Mouse (Mus musculus) adrenal gland, postnatal 25 days (tissue): Measurements from ENCODE around the gene Megf9. TPM values are rescaled to one million over a fixed set of nuclear protein-coding genes. Genes with fewer than 3 reads are reported as not detected.

ENCODE experiments used
- DNase-seq: peaks from one replicate; pipeline ENCODE4 v3.0.0; 2021; ENCODE audit warnings: mixed read lengths
- long read RNA-seq: library from polyadenylated mRNA; stranded (forward); transcript quantifications from one replicate; pipeline ENCODE4 v2.0.0, GENCODE M21; 2021
- total RNA-seq: library from RNA; stranded (reverse); gene quantifications from 2 replicates; pipeline ENCODE4 v1.2.3, GENCODE M21; 2021

Gene Megf9
- 25.4 and 43.8 TPM in 2 replicates for total RNA-seq
- long read RNA-seq, partial matches to known transcripts, result 0 of 1 reads
- long read RNA-seq, other reads (novel, unspliced or antisense), result 1 of 1 reads

DNA sequence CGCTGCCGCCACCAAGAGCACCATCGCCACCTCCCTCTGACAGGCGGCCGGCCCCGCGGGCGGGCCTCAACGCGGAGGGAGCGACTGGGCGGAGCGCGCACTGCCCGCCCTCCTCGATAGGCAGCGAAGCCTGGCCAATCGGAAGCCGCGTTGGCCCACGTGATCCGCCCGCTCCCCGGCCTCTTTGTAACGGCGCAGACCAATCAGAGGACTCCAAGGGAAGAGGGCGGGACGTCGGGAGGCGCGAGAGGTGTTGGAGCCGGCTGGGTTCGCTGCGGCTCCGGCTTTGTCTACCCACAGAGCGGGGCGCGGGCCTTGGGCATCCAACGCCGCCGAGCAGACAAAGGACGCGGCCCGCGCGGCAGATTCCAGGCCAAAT lies at the start of gene Megf9:
Gene Megf9, minus strand, starts transcription at position 105 of the 379 bp plus-strand sequence.
- DNase-seq, result peak; percentile 98

DNA sequence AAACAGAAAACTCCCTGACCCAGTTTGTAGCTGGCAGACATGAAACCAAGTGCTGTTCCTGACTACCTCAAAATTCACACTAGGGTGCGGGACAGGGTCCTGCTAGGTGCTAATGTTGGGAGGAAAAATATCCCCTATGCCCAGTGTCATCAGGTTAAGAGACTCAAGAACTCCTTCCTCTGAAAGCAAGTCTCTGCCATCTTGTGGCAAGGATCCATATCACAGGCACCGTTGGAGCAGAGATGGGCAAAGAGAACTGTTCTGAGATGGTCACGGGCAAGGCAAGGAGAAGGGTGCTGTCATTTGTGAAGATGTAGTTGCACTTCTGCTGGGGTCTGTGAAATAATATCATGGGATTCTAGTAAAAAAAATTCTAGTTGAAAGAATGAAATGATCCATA lies 44.9 kb upstream of the Megf9 start:
- DNase-seq, result peak; percentile 40

DNA sequence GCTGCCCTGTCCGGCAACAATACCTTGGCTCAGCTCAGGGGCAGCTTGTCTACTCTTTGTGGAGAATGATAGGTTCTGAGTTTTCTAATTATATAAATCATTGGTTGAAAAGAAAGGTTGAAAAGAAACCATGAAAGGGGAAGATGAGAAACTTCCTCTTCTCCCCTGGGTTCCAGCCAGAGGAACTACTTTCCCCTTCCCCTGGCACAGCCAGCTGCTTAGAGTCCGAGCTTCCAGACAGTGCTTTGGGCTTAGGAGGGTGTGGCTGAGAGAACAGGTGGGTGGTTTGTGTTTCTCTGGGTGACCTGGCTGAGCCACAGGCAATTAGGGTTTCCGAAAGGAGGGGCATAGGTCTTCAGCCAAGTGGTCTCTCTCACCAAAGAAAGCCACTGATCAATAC lies 43.5 kb upstream of the Megf9 start:
- DNase-seq, result no peak

DNA sequence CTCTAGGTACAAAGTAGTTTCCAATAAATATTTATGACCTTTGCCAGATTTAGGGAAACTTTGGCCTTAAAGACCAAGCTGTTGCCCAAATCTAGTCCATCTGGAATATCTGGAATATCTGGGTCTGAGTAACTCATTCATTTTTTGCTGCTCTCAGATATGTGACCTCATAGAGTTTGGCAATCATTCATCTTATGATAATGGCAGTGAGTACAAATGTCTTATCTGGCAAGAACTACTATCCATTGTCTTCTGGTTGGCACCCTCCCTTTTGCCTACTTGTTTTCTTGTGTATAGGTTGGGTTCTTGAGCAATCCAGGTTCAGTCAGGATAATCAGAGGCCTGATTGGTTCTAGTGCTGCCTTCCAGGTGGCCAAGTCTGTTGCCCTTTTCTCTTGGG lies 41.3 kb upstream of the Megf9 start:
- no peak for DNase-seq

DNA sequence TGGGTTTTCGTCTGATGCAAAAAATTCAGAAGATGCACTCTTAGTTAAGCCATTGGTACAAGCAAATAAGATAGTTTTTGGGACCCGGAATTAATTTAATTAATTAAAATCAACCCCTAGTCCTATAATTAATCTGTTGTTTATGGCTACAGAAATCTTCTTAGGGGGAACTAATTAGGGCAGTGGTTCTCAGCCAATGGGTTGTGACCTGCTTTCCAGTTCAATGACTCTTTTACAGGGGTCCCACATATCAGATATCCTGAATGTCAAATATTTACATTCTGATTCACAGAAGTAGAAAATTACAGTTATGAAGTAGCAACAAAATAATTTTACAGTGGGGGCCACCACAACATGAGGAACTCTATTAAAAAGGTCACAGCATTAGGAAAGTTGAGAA lies 39.1 kb upstream of the Megf9 start:
- DNase-seq, result no peak

DNA sequence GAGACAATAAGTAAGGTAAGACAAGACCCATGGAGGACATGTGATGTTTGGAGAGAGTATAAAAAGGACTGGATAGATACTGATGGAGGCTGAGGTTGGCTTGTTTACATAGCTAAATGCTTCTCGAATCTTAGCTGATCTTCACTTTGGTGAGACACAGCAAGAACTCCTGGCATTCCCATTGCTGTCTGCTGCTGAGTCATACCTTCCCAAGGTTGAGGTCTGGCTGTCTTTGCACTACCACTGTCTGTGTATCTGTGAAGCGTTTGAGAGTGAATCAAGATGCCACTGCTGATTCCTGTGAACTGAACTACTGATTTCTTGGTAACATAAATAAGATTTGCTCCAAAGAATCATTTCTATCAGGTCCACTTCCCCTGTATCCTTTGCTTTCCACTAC lies 19.1 kb upstream of the Megf9 start:
- peak; percentile 29 for DNase-seq

DNA sequence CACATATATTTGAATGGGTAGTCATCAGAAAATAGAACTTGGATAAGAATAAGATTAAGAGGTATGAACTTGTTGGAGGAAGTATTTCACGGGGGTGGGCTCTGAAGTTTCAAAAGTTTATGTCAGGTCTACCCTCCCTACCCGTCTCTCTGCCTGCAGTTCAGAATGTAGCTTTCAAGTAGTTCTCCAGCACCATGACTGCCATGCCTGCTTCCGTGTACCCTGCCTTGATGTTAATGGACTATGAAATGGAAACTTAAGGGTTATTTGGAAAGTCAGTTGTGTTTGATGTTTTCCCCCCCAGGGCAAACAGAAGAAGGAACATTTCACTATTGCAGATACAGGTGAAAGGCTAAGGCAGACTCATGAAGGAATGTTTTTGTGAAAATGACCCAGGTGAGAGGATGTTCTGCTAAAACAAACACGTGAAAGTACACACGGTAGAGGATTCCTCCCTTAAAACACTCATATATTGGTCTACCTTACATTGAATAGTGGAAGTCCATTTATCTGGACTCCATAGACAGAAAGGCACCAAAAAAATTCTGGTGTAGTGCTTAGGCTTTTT lies 18.5 kb upstream of the Megf9 start:
- DNase-seq, result no peak

DNA sequence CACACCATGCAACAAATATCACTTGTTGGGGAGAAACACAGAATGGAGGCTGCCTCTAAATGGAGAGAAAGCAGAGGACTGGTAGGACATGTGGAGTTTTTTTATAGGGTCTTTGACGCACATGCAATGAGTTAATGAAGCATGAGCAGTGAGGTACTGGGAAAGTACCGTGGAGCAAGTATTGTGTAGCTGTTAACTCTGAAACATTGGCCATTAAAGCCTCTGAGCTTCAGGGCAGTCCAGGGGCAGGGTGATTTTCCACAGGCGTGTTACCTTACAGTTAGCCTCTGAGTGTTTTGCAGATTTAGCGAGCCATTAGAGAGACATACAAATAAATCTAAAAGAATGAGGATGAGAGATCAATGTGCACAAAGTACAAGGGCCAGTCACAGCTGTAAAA lies 17.3 kb upstream of the Megf9 start:
- no peak for DNase-seq

DNA sequence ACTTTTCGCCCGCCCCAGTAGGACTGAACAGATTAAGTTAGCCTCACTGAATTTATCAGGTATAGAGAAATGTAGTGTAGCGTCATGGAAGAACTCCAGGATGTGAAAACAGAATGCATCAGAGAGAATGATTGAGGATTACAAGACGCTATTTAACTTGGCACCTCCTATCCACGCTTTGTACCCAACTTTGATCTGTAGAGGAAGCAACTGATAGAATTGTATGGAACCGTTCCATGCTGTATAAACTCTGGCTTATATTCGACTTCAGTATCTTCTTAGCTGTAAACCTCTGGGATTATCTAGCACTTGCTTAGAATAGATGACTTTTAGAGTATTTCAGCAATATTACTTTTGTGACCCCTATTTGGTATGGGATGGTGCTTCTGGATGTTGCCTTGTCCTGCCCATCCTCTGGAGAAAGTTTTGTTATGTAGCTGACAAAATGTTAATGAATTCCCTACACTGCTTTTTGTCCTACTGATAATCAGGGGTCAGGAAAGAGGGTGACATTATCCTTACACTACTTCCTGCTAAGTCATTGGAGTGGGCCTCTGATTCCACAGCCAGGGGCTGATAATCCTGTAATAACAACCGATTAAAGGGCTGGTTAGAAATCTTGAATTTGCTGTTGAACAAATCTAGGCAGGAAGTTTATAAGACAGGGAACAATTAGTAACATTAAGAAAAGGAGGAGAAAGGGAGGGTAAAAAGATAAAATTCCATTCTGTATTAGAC lies 12.8 kb upstream of the Megf9 start:
- no peak for DNase-seq

DNA sequence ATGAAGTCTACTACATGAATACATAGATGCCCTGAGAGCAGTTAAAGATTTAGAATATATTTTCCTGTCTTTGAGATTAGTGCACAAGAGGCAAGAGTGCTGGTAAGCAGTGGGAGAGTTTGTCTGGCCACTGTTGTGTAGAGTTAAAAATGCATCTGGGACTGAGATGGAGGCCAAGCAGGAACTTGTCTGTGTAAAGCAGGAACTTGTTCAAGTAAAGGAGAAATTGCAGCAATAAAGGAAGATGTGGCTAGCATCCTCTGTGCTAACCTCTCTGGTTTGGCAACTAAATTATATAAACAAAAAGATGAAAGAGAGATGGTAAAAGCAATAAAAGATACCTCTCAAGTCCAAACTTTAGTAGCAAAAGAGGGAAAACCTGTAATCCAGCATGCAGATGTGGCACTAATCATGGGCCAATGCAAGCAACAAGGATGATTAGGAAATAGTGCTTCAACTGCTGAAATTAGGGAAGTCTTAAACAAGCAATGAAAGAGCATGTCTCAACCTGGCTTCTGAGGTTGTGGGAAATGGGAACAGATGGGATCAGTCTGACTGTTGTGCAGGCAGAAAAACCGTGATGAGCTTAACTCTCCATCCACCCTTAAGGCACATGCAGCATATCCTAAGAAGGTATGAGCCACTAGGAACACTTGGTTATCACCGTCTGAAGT lies 11.2 kb upstream of the Megf9 start:
- DNase-seq, result no peak

DNA sequence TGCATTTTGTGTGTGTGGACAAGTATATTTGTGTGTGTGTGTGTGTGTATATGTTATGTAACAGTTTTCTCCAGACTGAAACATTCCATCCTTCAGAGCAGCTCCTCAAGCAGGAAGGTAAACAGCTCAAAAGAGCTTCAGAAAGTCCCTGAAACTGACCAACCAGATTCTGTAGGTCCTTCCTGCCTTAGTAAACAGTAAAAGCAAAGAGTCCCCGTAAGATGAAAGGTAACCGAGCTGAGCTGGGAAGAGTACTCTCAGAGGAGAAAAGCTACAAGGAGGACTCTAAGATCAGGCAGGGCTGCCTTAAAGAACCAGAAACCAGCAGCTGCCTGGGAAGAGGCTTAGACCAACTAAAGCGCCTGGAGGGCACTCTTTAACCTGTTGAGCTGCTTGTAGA lies 9.6 kb upstream of the Megf9 start:
- no peak for DNase-seq

DNA sequence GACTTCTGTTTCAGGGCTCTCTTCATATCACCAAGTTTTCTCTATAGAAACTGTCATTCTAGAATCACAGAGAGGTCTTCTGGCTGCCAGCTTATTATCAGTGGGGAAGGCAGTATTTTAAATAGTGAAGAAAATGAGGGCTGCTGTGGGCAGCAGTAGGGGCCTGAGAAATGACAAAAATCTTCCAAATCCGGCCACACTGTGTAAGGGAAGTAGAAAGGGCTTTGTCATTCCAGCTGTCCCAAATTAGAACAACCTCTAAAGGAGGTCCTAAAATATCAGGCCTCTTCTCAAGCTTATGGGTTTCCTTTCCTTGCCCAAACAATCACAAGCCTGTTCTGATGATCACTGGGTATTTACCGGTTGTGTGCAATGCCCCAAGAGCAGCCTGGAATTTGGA lies 7.6 kb upstream of the Megf9 start:
- no peak for DNase-seq

DNA sequence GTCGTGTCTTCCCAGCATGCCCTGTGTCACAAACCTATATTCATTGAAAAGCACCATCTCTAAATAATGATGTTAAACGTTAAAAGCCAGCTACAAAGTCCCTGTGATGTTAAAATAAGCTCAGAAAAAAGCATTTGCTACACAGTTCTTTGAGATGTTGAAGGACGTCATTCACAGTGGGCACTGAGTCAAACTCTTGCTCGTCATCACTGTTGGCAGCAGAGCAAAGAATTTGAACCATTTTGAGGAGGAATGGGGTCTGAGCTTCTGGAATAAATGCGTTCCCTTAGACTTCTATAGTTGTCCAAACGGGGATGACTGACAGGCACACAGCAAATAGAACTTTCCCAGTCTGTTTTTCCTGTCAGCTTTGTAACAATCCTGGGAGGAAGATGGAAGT lies 5.9 kb upstream of the Megf9 start:
- DNase-seq, result peak; percentile 15

DNA sequence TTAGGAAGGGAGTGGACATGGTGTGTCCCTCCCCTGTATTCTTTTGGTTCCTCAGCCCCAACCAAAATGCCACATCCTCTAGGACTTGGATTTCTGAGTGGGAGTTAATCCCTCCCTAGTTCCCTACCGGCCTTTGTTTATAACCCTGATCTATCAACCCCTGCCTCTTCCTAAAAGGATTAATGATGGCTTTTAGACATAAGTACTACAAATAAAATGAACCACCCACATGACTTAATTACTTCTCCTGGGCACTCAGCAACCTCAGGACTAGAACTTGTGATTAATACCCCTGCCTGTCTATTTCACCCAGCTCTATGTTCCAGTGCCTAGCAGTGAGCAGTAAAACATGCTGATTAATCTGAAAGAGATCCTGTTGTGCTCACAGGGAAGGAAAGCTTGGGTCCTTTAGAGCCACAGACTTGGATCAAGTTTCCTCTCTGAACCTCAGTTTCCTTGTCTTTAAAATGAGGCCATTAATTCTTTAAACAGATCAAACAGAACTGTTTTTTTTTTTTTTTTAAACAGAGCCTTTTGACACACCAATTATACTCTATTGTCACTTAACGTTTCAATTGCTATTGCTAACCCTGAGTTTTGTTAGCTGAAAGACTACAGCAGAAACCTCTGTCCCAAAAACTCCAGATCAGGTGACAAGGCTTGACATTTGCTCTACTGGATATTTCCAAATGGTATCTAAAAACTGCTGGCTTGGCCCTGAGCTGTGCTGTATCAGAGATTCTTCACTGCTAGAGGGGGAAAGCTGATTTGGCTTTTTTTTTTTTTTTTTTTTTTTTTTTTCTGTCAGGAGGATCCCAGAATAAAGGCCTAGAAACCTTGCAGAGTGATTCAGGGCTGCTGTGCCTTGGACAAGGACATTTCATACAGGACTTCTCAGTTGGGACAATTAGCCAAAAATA lies 2.1 kb upstream of the Megf9 start:
- no peak for DNase-seq

DNA sequence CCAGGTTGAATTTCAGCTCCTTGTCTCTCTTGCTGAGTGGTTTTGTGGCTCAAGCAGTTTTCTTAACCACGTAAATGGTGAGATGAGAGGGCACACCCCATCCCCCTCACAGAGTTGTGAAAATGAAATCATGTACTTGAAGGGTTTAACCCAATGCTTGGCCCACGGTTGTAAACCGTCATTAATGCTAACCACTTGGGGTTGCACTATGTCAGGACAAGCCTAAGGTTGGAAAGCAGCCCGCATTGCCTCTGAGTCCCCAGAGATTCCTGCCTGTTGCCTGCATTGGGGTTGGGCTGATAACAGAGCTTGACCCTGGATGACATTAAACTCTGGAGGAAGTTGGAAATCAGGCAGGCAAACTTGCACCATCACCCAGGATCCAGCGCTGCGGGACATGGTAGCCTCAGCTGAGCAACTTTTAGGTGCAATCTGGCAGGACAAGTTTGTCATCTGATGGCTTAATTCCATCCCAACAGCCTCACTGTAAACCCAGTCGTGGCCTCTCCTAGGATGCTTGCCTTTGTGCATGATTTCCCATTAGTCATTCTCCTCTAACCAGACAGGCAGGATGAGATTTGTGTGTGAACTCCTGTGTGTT lies 1.0 kb upstream of the Megf9 start:
- DNase-seq, result peak; percentile 47

DNA sequence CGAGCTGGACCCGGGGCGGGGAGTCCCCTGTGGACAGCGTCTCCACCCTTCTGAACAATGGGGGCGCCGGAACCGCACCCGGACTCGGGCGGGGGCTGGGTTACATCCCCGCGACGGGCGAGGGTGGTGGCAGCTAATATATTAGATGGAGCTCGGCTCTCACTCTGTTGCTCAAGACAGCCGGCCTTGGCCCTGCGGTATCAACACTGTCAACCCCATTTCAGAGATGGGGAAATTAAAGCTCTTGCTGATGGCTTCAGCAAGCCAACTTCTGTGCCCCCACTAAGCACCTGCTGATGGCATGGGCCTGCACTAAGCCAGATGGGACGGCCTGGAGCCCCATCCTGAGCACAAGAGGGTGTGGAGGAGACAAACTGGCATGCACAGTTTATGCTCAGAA lies 494 bp upstream of the Megf9 start:
- no peak for DNase-seq

DNA sequence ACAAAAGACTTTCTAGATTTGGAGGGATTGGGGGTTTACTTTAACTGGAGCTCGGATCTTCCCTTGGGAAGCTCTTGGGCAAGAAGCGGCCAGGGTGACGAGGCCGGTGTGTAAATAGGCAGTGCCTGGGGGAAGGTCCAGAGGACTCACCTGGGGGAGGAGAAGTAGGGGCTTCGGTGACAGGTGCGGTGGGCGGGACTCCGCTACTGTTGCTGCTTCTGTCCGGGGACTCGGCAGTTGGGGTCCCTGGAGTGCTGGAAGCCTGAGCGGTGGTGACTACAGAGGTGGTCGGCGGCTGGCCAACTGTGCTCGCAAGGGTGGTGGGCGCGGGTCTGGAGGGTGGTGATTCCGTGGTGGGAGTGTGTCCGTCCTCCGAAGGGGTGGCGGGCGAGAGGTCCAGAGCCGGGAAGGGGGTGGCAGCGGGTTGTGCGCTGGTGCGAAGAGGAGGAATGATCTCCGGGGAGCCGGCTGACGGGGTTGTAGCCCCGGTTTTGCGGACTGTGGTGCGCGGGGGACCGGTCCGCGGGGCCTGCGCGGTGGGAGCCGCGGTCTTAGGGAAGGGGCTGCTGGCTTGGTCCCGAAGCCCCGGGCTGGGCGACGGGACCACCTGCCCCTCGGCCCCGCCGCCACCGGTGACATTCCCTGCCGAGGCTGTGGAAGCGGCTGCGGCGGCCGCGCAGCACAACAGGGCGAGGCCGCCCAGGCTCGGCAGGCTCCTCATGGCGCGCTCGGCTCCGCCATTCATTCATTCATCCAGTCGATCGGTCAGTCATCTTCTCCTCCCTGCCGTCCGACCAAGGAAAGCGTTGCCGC lies 511 bp downstream of the Megf9 start:
- peak; percentile 32 for DNase-seq

DNA sequence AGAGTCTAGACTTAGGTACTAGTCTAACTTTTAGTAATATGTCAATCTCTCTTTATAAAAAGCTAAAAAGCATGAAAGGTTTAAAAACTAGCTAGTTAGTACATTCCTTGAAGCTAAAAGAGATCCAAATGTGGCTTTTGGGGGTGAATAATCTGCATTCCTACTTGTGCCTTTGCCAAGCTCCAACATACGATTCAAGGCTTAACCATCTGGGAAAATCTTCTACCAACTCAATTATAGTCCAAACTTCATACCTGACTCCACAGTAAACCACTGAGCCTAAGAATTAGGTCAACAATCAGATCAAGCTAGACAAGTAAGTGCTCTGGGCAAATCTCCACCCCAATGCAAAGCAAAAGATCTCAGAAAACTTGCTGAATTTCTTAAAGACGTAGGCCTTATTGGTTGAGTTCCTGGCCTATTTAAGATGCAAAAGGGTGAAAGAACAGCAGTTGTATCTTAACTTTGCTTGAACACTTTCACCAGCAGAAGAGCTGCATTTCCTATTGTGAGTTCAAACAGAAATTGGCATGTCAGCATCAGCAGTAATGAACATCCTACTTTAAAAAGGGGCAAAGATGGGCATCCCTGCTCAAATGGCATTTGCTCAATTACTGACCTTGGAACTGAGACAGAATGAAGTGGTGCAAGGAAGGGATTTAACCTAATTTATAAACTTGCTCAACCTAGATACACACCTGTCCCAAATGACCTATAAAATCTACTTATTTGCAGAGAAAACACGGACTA lies 1.6 kb downstream of the Megf9 start:
- DNase-seq, result no peak

DNA sequence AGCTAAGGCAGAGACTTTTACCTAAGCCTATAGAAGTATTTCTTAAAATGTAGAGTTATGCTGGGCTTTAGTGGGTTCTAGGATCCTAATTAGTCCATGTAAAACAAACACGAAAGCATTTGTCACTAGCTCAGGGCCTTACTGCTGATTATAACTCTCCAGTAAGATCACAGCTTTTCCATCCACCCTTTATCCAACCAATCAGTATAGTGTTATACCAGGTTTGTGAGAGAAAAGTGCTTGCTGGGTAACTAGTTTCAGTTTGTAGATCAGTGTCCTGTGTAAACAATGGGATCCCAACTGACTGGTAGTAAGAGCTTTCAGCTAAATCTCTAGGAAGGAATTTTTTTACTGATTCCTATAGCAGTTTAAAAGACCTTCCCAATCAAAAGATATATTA lies 3.8 kb downstream of the Megf9 start:
- DNase-seq, result no peak

DNA sequence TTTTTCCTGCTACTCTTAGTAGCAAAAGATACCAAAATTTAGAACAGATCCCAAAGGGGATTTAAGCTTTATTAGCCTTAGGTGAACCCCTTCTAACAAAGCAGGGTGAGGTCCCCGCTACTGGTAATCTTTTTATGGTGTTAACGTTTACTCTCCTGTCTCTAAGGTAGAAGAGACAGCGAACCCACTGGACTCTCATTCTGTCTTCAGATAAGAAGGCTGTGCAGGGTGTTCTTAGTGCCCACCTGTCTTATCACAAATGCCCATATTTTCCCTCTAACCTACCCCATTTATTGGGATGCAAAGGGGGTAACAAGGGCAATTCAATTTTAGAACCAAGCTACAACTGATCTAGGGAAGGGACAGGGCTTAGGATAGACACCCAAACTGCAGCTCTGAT lies 6.2 kb downstream of the Megf9 start:
- DNase-seq, result no peak

DNA sequence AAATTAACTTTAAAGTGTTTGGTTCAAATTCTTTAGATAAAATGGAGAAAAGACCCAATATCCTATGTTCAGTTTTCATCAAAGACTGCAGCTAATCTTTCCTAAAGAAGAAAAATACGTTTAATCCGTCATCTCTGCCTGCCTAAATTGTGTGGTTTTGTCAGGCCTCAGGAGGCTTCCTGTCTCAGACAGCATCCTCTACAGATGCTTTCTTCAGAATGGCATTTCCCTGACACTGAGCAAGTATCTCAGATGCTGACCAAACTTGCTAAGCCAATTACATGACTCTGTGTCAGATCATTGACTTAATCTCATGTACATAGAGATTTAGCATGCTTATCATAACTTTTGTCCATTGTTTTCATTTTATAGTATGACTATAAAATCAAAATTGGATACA lies 11.4 kb downstream of the Megf9 start:
- no peak for DNase-seq
